Mouse (Mus musculus): ENCODE results near the gene Gatad2a.

DNA sequence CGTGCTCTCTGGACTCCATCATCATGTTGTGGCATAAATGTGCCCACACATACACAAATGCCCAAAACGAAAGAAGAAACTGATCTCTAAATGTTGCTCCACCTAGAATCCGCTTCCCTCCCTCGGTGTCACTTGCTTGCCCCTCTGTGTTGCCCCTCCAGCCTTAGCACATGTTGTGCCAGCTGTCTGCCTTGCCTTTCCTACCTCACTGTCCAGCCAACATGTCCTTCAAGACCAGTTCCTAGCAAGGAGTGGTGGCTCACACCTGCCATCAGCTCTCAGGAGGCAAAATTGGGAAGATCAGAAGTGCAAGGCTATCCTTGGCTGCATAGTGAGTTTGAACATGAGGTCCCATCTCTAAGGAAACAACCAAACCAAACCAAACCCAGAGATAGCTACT lies 118.8 kb downstream of the Gatad2a start:
- TF ChIP-seq CTCF (IDR thresholded peaks at IDR 0.05; ENCODE audit: control insufficient read depth, insufficient read depth, low read length) = no peak
- no peak for TF ChIP-seq POLR2A (IDR thresholded peaks at IDR 0.05; ENCODE audit: borderline replicate concordance, control insufficient read depth, low read depth, low read length)
